Mouse (Mus musculus) heart, adult 11 months (tissue): Measurements from ENCODE around the gene Abcc6.
A peak's percentile ranks its signal among the peaks of the same experiment; 100 is the strongest.

ENCODE experiments used
- DNase-seq: peaks from one replicate; pipeline ENCODE4 v3.0.0; 2022

Abcc6 gene

GRCm38 (mm10) chr7:46030145-46030488 lies at the start of gene Abcc6:
Gene Abcc6 (minus strand): TSS chr7:46030302.
- DNase-seq = no peak

GRCm38 (mm10) chr7:46077675-46078074 lies 47.6 kb upstream of the Abcc6 start:
- DNase-seq = no peak

GRCm38 (mm10) chr7:46076844-46077243 lies 46.7 kb upstream of the Abcc6 start:
- no peak for DNase-seq

- DNase-seq = no peak
Measured at GRCm38 (mm10) chr7:46068831-46069230, 38.7 kb upstream of the Abcc6 start.

GRCm38 (mm10) chr7:46063296-46063695 lies 33.2 kb upstream of the Abcc6 start:
- DNase-seq = no peak

- no peak for DNase-seq
Measured at GRCm38 (mm10) chr7:46061614-46062013, 31.5 kb upstream of the Abcc6 start.

- DNase-seq = no peak
Measured at GRCm38 (mm10) chr7:46060688-46061087, 30.6 kb upstream of the Abcc6 start.

- DNase-seq = no peak
Measured at GRCm38 (mm10) chr7:46058882-46059281, 28.8 kb upstream of the Abcc6 start.

GRCm38 (mm10) chr7:46053566-46053965 lies 23.5 kb upstream of the Abcc6 start:
- no peak for DNase-seq

GRCm38 (mm10) chr7:46052161-46052821 lies 22.2 kb upstream of the Abcc6 start:
- no peak for DNase-seq

- DNase-seq = no peak
Measured at GRCm38 (mm10) chr7:46049981-46050380, 19.9 kb upstream of the Abcc6 start.

- no peak for DNase-seq
Measured at GRCm38 (mm10) chr7:46047873-46048562, 17.9 kb upstream of the Abcc6 start.

GRCm38 (mm10) chr7:46045882-46046281 lies 15.8 kb upstream of the Abcc6 start:
- DNase-seq = no peak

- DNase-seq = no peak
Measured at GRCm38 (mm10) chr7:46044106-46044505, 14.0 kb upstream of the Abcc6 start.

GRCm38 (mm10) chr7:46039873-46040272 lies 9.8 kb upstream of the Abcc6 start:
- no peak for DNase-seq

- no peak for DNase-seq
Measured at GRCm38 (mm10) chr7:46037433-46037832, 7.3 kb upstream of the Abcc6 start.

GRCm38 (mm10) chr7:46035468-46035867 lies 5.4 kb upstream of the Abcc6 start:
- no peak for DNase-seq

- no peak for DNase-seq
Measured at GRCm38 (mm10) chr7:46034991-46035390, 4.9 kb upstream of the Abcc6 start.

GRCm38 (mm10) chr7:46033870-46034337 lies 3.8 kb upstream of the Abcc6 start:
- no peak for DNase-seq

- peak; percentile 99 for DNase-seq
Measured at GRCm38 (mm10) chr7:46033109-46033869, 3.2 kb upstream of the Abcc6 start, which contains the start of gene Nomo1. Gene Nomo1 (plus strand): TSS chr7:46033698.

- DNase-seq = no peak
Measured at GRCm38 (mm10) chr7:46031075-46031474, 973 bp upstream of the Abcc6 start.

GRCm38 (mm10) chr7:46029299-46030144 lies 580 bp downstream of the Abcc6 start:
- no peak for DNase-seq

GRCm38 (mm10) chr7:46028681-46029080 lies 1.4 kb downstream of the Abcc6 start:
- DNase-seq = no peak
